Mouse (Mus musculus): ENCODE data around the gene Acbd6. TPM values are rescaled to one million over a fixed set of nuclear protein-coding genes. Genes with fewer than 3 reads are reported as not detected.
A peak's percentile ranks its signal among the peaks of the same experiment; 100 is the strongest.

Acbd6 gene
- total and polyA plus RNA-seq, 2 experiments from 2014 or later: 114 to 128 TPM

DNA sequence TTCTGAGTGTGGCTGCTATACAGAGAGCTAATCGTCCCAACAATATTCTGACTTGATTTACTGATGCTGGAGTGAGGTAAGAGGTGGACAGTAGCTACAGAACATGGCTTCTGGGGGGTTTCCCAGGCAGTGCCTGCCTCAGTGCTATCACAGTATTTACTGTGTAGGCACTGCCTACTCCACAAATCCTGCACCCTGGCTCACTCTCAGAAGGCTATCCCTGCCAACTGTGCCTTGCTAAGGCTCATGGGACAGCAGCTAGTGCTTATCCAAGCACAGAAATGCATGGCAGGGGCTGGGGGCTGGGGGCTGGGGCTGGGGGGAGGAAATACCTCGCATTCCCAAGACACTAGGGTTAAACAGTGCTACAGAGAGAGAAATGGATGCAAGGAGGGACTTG, 155.4 kb downstream of the Acbd6 start:
- Histone ChIP-seq H3K27me3 (ENCODE audit: insufficient read depth, low read length) (no peaks in the 10 kb centered on the region; the same call in 1 of the 2 replicates), H3K27ac (ENCODE audit: low read depth, low read length) (no peak overlapping the region), H3K4me1 (ENCODE audit: insufficient read depth, low read length) (peaks cover 5% of the 10 kb centered on the region; the same call in 1 of the 2 replicates), H3K9me3 (ENCODE audit: low read length) (no peaks in the 10 kb centered on the region), H3K36me3 (ENCODE audit: insufficient read depth, low read length) (no peaks in the 10 kb centered on the region), H3K4me2 (ENCODE audit: low read depth, low read length, poor library complexity, severe bottlenecking) (no peak overlapping the region), H3K4me3 (ENCODE audit: low read depth, low read length) (no peak overlapping the region), H3K9ac (replicated peaks; ENCODE audit: low read length, poor library complexity, severe bottlenecking) (no peak overlapping the region)
- DNase-seq (ENCODE audit: low spot score): no peak
- TF ChIP-seq CTCF (IDR thresholded peaks at IDR 0.05): no peak
- ATAC-seq (ENCODE audit: low FRiP score): no peak
- WGBS: 53% methylated on average over 2 of the region's 2 CpGs

DNA sequence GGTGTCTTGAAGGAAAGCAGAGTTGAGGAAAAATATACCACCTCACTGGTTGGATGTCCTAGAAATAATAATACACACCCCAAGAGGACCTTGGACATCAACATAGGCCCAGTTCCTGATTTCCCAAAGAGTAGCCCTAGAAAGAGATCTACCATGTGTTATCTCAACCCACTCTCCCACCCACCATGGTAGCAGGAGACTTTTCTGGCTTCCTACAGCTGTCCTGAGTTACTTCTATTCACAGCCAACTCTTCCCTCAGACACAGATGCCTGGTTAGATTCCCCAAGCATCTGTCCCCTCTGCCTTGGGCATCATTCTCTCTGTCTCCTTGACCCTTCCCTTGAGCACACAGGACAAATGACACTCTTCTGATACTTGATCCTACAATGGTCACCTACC, 157.4 kb downstream of the Acbd6 start:
- no peak overlapping the region for H3K4me2 ChIP-seq (ENCODE audit: low read depth, low read length, poor library complexity, severe bottlenecking)

DNA sequence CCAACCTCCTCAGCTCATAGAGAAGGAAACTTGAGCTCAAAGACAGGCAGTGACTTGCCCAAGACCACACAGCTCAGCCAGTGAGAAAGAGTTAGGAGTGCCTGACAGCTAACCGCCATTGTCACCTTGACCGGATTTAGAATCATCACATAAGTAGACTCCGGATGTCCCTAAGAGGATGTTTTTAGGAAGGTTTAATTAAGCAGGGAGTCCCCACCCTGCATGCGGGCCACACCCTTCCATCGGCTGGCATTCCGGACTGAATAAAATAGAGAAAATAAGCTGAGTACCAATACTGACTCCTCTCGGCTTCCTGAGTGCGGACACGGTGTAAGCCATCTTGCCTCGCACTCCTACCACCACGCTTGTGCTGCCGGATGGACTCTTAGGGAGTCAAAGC, 159.4 kb downstream of the Acbd6 start:
- Histone ChIP-seq H3K4me1 (ENCODE audit: insufficient read depth, low read length) (peaks cover 6% of the 10 kb centered on the region; the same call in 1 of the 2 replicates), H3K27me3 (ENCODE audit: insufficient read depth, low read length) (peaks cover 16% of the 10 kb centered on the region), H3K9ac (replicated peaks; ENCODE audit: low read length, poor library complexity, severe bottlenecking) (no peak overlapping the region), H3K9me3 (ENCODE audit: low read length) (no peaks in the 10 kb centered on the region), H3K36me3 (ENCODE audit: insufficient read depth, low read length) (no peaks in the 10 kb centered on the region), H3K4me2 (ENCODE audit: low read depth, low read length, poor library complexity, severe bottlenecking) (no peak overlapping the region), H3K4me3 (ENCODE audit: low read depth, low read length) (no peak overlapping the region), H3K27ac (ENCODE audit: low read depth, low read length) (no peak overlapping the region)
- no peak for TF ChIP-seq CTCF (IDR thresholded peaks at IDR 0.05)
- WGBS: 92% methylated on average over 12 of the region's 12 CpGs
- no peak for DNase-seq (ENCODE audit: low spot score)
- ATAC-seq (ENCODE audit: low FRiP score): no peak

More for the DNA sequence above, 157.4 kb downstream of the Acbd6 start:
- no peak overlapping the region for H3K9ac ChIP-seq (replicated peaks; ENCODE audit: low read length, poor library complexity, severe bottlenecking)
- peaks cover 5% of the 10 kb centered on the region; the same call in 1 of the 2 replicates for H3K4me1 ChIP-seq (ENCODE audit: insufficient read depth, low read length)
- TF ChIP-seq CTCF (IDR thresholded peaks at IDR 0.05): no peak
- H3K9me3 ChIP-seq (ENCODE audit: low read length): no peaks in the 10 kb centered on the region
- H3K27ac ChIP-seq (ENCODE audit: low read depth, low read length): no peak overlapping the region
- peaks cover 6% of the 10 kb centered on the region; the same call in 1 of the 2 replicates for H3K27me3 ChIP-seq (ENCODE audit: insufficient read depth, low read length)
- DNase-seq (ENCODE audit: low spot score): no peak
- no peaks in the 10 kb centered on the region for H3K36me3 ChIP-seq (ENCODE audit: insufficient read depth, low read length)
- no peak overlapping the region for H3K4me3 ChIP-seq (ENCODE audit: low read depth, low read length)
- no peak for ATAC-seq (ENCODE audit: low FRiP score)

DNA sequence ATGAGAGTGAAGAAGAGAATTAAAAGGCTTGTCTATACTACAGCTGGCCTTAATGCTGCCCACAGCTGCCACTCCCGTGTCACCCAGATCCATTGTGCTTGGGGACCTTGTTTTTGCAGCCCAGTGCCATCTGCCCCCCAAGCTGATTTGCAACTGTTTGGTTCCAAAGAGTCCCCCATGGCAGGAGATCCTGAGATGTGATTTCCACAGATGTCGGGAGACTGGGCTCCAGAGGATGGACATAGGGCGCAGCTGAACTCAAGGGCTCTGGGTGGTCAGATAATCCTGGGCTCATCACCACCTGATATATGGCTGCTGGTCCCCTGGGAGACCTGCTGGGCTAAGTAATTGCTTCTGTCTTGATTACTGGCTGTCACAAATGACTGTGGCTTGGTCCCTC, 160.9 kb downstream of the Acbd6 start:
- TF ChIP-seq CTCF (IDR thresholded peaks at IDR 0.05): no peak
- H3K9me3 ChIP-seq (ENCODE audit: low read length): no peaks in the 10 kb centered on the region
- H3K27ac ChIP-seq (ENCODE audit: low read depth, low read length): no peak overlapping the region
- H3K9ac ChIP-seq (replicated peaks; ENCODE audit: low read length, poor library complexity, severe bottlenecking): no peak overlapping the region
- H3K4me2 ChIP-seq (ENCODE audit: low read depth, low read length, poor library complexity, severe bottlenecking): no peak overlapping the region
- no peaks in the 10 kb centered on the region for H3K36me3 ChIP-seq (ENCODE audit: insufficient read depth, low read length)
- peaks cover 20% of the 10 kb centered on the region for H3K27me3 ChIP-seq (ENCODE audit: insufficient read depth, low read length)
- no peak overlapping the region for H3K4me3 ChIP-seq (ENCODE audit: low read depth, low read length)
- 72% methylated on average over 3 of the region's 3 CpGs for WGBS
- DNase-seq (ENCODE audit: low spot score) (no peak), ATAC-seq (ENCODE audit: low FRiP score) (no peak)
- 0 out of 2 replicates have a peak, but pooled peaks cover 4% of the 10 kb centered on the region for H3K4me1 ChIP-seq (ENCODE audit: insufficient read depth, low read length)

DNA sequence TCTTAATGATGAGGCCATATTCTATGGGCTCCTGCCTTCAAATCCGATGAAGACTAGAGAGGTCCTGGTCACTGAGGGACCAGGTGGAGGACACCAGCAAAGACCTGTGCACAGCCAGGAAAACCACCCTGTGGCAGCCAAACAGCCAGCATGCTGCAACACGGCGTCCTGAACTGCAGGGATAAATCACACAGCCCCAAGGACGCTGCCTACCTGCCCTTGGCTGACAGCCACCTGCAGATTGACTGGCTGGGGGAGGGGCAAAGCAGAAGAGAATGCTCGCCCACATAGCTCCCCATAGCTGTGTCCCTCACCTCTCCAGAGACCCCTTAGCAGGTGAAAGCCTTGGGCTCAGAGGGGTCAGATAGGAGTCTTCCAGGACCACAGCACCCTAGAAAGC, 162.1 kb downstream of the Acbd6 start:
- H3K9ac ChIP-seq (replicated peaks; ENCODE audit: low read length, poor library complexity, severe bottlenecking): no peak overlapping the region
- no peak for TF ChIP-seq CTCF (IDR thresholded peaks at IDR 0.05)
- no peak overlapping the region for H3K27ac ChIP-seq (ENCODE audit: low read depth, low read length)
- H3K4me3 ChIP-seq (ENCODE audit: low read depth, low read length): no peak overlapping the region
- H3K4me2 ChIP-seq (ENCODE audit: low read depth, low read length, poor library complexity, severe bottlenecking): no peak overlapping the region
- 0 out of 2 replicates have a peak, but pooled peaks cover 4% of the 10 kb centered on the region for H3K4me1 ChIP-seq (ENCODE audit: insufficient read depth, low read length)
- no peaks in the 10 kb centered on the region for H3K9me3 ChIP-seq (ENCODE audit: low read length)
- ATAC-seq (ENCODE audit: low FRiP score) (no peak), DNase-seq (ENCODE audit: low spot score) (no peak)
- H3K36me3 ChIP-seq (ENCODE audit: insufficient read depth, low read length): no peaks in the 10 kb centered on the region
- H3K27me3 ChIP-seq (ENCODE audit: insufficient read depth, low read length): peaks cover 25% of the 10 kb centered on the region
- 62% methylated on average over 5 of the region's 5 CpGs for WGBS

DNA sequence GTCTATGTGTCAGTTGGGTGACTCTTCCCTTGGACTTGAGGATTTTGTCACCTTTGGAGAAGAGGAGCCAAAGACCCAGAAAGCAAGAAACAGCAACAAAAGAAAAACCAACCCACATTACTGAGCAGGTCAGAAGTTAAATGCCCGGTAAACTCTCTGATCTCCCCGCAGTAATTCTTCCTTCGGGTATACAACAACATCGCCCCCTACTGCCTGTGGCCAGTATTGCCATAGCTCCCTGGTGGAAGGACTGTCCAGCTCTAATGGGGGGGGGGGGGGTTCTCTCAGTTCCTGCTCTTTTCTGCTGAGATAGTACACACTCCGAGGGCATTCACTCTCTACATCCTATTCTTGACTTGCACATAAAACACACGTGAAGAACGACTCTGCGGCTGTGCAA, 163.5 kb downstream of the Acbd6 start:
- Histone ChIP-seq H3K4me2 (ENCODE audit: low read depth, low read length, poor library complexity, severe bottlenecking) (no peak overlapping the region), H3K9ac (replicated peaks; ENCODE audit: low read length, poor library complexity, severe bottlenecking) (no peak overlapping the region), H3K27me3 (ENCODE audit: insufficient read depth, low read length) (peaks cover 25% of the 10 kb centered on the region), H3K36me3 (ENCODE audit: insufficient read depth, low read length) (no peaks in the 10 kb centered on the region), H3K27ac (ENCODE audit: low read depth, low read length) (no peak overlapping the region), H3K4me1 (ENCODE audit: insufficient read depth, low read length) (0 out of 2 replicates have a peak, but pooled peaks cover 4% of the 10 kb centered on the region), H3K9me3 (ENCODE audit: low read length) (no peaks in the 10 kb centered on the region), H3K4me3 (ENCODE audit: low read depth, low read length) (no peak overlapping the region)
- DNase-seq (ENCODE audit: low spot score) (no peak), ATAC-seq (ENCODE audit: low FRiP score) (no peak)
- TF ChIP-seq CTCF (IDR thresholded peaks at IDR 0.05): peak; percentile 61
- 26% methylated on average over 8 of the region's 8 CpGs for WGBS

Data from midbrain, postnatal 0 days (tissue).